Mouse (Mus musculus) CH12.LX (cell line): Measurements from ENCODE around the gene Rnase13. TPM values are rescaled to one million over a fixed set of nuclear protein-coding genes. Genes with fewer than 3 reads are reported as not detected.

Experiments
- DNase-seq: peaks from one replicate; pipeline ENCODE4 v3.0.0-alpha.2; 2013; ENCODE audit errors: extremely low read depth
- H3K27ac ChIP-seq: 2 replicates; pipeline ENCODE4 v1.5.1; 2012; ENCODE audit warnings: low read depth, mild to moderate bottlenecking, control low read depth, moderate library complexity; ENCODE audit not compliant: insufficient read depth
- H3K27me3 ChIP-seq: replicated peaks from 2 replicates; pipeline ENCODE3; 2012; ENCODE audit warnings: inconsistent platforms
- H3K36me3 ChIP-seq, 2 experiments: replicated peaks in 1 of 2; 2 replicates each; pipeline versions ENCODE3 to v1.6.1; 2012; ENCODE audit warnings: inconsistent platforms in 1 of 2, low read length in 1 of 2, mild to moderate bottlenecking in 1 of 2, mixed read lengths in 1 of 2, moderate library complexity in 1 of 2; ENCODE audit not compliant: control insufficient read depth in 1 of 2, insufficient read depth in 1 of 2
- H3K4me1 ChIP-seq, 2 experiments: 2 replicates each; pipeline ENCODE4 v1.6.1; 2012; ENCODE audit warnings: inconsistent platforms in 1 of 2, moderate library complexity in 1 of 2; ENCODE audit not compliant: insufficient read depth in 2 of 2, control insufficient read depth in 1 of 2
- H3K4me2 ChIP-seq: 2 replicates; pipeline ENCODE4 v1.6.1; 2012; ENCODE audit warnings: low read depth, mild to moderate bottlenecking, control low read depth; ENCODE audit not compliant: poor library complexity, insufficient read depth, severe bottlenecking
- H3K4me3 ChIP-seq, 3 experiments: fragments of 150-350 bp in 1 of 3; sonication (generic) in 1 of 3; replicated peaks in 1 of 3; 2 replicates each; pipeline versions ENCODE3 to v1.5.1; 2011 to 2012; ENCODE audit warnings: low read depth in 2 of 3, low read length in 2 of 3, mild to moderate bottlenecking in 2 of 3, moderate library complexity in 2 of 3, control low read depth in 1 of 3, improper control_type of control experiment in 1 of 3, inconsistent platforms in 1 of 3, mixed read lengths in 1 of 3; ENCODE audit not compliant: poor library complexity in 1 of 3
- H3K79me2 ChIP-seq: replicated peaks from 2 replicates; pipeline ENCODE4 v1.6.1; 2012; ENCODE audit warnings: mild to moderate bottlenecking, moderate library complexity; ENCODE audit not compliant: control insufficient read depth, poor library complexity, insufficient read depth, severe bottlenecking; ENCODE audit errors: extremely low read depth
- H3K9ac ChIP-seq: 2 replicates; pipeline ENCODE4 v1.6.1; 2012; ENCODE audit warnings: low read depth, mild to moderate bottlenecking, control low read depth, moderate library complexity; ENCODE audit not compliant: insufficient read depth
- H3K9me3 ChIP-seq: replicated peaks from 2 replicates; pipeline ENCODE3; 2012; ENCODE audit warnings: low read length, inconsistent platforms, mixed read lengths
- BHLHE40 ChIP-seq: IDR thresholded peaks from 2 replicates; pipeline ENCODE4 v1.6.1; 2011; ENCODE audit warnings: mild to moderate bottlenecking, low read depth, low read length, improper control_type of control experiment
- CHD1 ChIP-seq: IDR thresholded peaks from 2 replicates; pipeline ENCODE4 v1.6.1; 2012; ENCODE audit warnings: low read depth, low read length, improper control_type of control experiment, inconsistent platforms
- GABPA ChIP-seq: IDR thresholded peaks from 2 replicates; pipeline ENCODE4 v1.6.1; 2012; ENCODE audit warnings: low read depth, low read length, improper control_type of control experiment, inconsistent platforms; ENCODE audit not compliant: insufficient replicate concordance
- MXI1 ChIP-seq: IDR thresholded peaks from 2 replicates; pipeline ENCODE4 v1.6.1; 2011; ENCODE audit warnings: mild to moderate bottlenecking, low read depth, low read length, improper control_type of control experiment
- NELFE ChIP-seq: IDR thresholded peaks from 2 replicates; pipeline ENCODE4 v1.6.1; 2011; ENCODE audit warnings: low read depth, low read length, improper control_type of control experiment
- USF1 ChIP-seq: IDR thresholded peaks from 2 replicates; pipeline ENCODE4 v1.6.1; 2014; ENCODE audit warnings: low read depth, mild to moderate bottlenecking, inconsistent platforms, low read length, improper control_type of control experiment
- ZKSCAN1 ChIP-seq: IDR thresholded peaks from 2 replicates; pipeline ENCODE4 v1.6.1; 2012; ENCODE audit warnings: low read depth, inconsistent platforms, low read length, improper control_type of control experiment, borderline replicate concordance
- dilution Hi-C: fragments of 300-500 bp; cut with MboI; formaldehyde crosslinking; loops from 2 replicates; pipeline ENCODE4 v1.14.3; 2020; ENCODE audit warnings: low sequenced_read_pairs; ENCODE audit not compliant: extremely low pct_unique_long_range_greater_than_20kb, extremely low pct_ligation_motif_present
- in situ Hi-C: fragments of 300-500 bp; cut with MboI; formaldehyde crosslinking; loops from 3 replicates; pipeline ENCODE4 v1.14.3; 2019; ENCODE audit warnings: low sequenced_read_pairs, low pct_ligation_motif_present, low pct_unique_long_range_greater_than_20kb, mixed read lengths
- polyA plus RNA-seq: library from polyadenylated mRNA; unstranded; fragments of >175 nt; gene quantifications from 2 replicates; pipeline ENCODE4 v1.2.1, GENCODE M21; 2012; ENCODE audit warnings: low read depth; ENCODE audit not compliant: insufficient read length
- total RNA-seq, 2 experiments: library from RNA; depleted of rRNA; stranded (reverse); fragments of 300-350 nt in 1 of 2; fragments of >200 nt in 1 of 2; gene quantifications; 2 replicates each; pipeline ENCODE4 v1.2.3; 2012 to 2014

Rnase13 gene
- total and polyA plus RNA-seq, 3 experiments: not detected

DNA sequence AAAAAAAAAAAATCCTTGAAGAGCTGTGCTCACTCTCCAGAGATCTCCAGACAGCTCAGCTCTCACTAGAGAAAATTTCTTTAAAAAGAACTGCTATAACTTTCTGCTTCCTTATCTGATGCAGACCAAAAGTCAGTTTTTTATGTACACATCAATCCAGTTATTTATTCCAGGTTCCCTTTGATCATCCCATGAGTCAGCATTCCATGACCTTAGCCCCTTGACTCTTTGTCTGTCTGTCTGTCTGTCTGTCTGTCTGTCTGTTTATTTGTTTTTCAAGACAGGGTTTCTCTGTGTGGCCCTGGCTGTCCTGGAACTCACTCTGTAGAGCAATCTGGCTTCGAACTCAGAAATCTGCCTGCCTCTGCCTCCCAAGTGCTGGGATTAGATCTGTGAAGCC is 23.2 kb downstream of the Rnase13 start:
- H3K4me3 ChIP-seq: no peak overlapping the region
- no peak for DNase-seq
- no peaks in the 10 kb centered on the region for H3K9me3 ChIP-seq
- no peak for TF ChIP-seq CHD1
- TF ChIP-seq MXI1: no peak
- peaks cover 3 to 24% of the 10 kb centered on the region in 2 experiments for H3K36me3 ChIP-seq
- in situ Hi-C loops (no loop called here), dilution Hi-C loops (no loop called here)
- H3K79me2 ChIP-seq: no peaks in the 10 kb centered on the region
- H3K27ac ChIP-seq: no peak overlapping the region
- H3K4me1 ChIP-seq: peaks cover 0 to 5% of the 10 kb centered on the region in 2 experiments; a peak in 1 of 4 replicates
- H3K9ac ChIP-seq: no peak overlapping the region
- H3K27me3 ChIP-seq: no peaks in the 10 kb centered on the region
- no peak overlapping the region for H3K4me2 ChIP-seq

DNA sequence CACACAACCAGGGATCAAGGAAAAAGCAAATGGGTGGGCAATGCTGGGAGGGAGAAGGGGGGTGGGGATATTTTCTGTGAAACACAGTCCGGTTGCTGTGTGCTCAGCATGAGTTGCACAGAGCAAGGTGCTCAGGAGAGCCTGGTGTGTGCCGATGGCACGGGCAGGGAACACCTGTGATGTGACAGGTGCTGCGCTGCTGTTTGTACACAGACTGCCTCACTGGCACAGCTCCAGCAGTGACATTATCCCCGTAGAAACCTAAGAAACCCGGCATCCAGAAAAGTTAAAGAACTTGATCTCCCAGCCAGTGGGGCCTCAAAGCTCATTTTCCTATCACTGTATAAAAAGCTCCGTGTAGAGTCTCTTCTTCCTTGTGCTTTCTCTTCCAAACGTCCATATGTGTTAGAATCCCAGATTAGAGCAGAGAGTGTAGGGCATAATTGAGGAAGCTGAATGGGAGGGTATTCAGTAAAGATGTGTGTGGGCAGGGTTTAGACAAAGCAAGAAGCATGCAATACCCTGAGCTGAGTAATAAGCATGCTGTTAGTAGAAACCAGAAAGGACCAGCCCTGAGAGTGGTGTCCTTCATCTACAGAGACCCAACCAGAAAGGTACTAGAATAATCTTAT is 25.9 kb downstream of the Rnase13 start:
- Histone ChIP-seq H3K9me3 (no peaks in the 10 kb centered on the region), H3K4me2 (no peak overlapping the region), H3K27ac (no peak overlapping the region), H3K27me3 (no peaks in the 10 kb centered on the region), H3K79me2 (no peaks in the 10 kb centered on the region), H3K36me3 (peaks cover 11 to 46% of the 10 kb centered on the region in 2 experiments), H3K9ac (no peak overlapping the region), H3K4me3 (no peak overlapping the region), H3K4me1 (no peaks in the 10 kb centered on the region)
- TF ChIP-seq BHLHE40 (no peak), ZKSCAN1 (no peak)
- dilution Hi-C loops: no loop called here
- in situ Hi-C loops: no loop called here
- DNase-seq: no peak

DNA sequence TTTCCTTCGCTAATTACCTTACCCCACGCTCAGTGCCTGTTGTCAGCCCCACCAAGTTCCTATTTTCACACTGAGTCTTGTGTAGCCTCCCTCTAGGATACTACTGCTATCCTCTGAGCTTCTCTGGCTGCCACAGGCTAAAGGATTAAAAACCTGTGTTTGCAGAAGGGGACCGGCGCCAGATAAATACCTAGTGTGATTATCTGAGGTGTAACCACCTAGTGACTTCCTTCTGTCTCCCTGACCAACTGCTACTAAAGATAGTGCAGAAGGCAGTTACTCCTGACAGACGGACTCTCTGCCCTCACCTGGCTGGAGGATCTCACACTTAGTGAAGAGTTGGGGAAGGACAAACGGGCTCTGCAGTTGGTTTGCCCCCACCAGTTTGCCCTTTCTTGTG is 26.6 kb downstream of the Rnase13 start:
- H3K4me1 ChIP-seq: no peaks in the 10 kb centered on the region
- H3K9me3 ChIP-seq: no peaks in the 10 kb centered on the region
- H3K4me3 ChIP-seq: no peak overlapping the region
- no peaks in the 10 kb centered on the region for H3K27me3 ChIP-seq
- no peak for TF ChIP-seq USF1
- TF ChIP-seq NELFE: no peak
- TF ChIP-seq GABPA: no peak
- H3K9ac ChIP-seq: no peak overlapping the region
- in situ Hi-C loops (no loop called here), dilution Hi-C loops (no loop called here)
- H3K36me3 ChIP-seq: peaks cover 17 to 52% of the 10 kb centered on the region in 2 experiments
- no peak overlapping the region for H3K27ac ChIP-seq
- no peak for DNase-seq
- no peaks in the 10 kb centered on the region for H3K79me2 ChIP-seq
- H3K4me2 ChIP-seq: no peak overlapping the region
